Mouse (Mus musculus) gastrocnemius, postnatal 10 days (tissue): Measurements from ENCODE around the gene Etnk2. TPM values are rescaled to one million over a fixed set of nuclear protein-coding genes. Genes with fewer than 3 reads are reported as not detected.
"Not testable (repeated sequence)": the region's sequence is repeated elsewhere in the genome, so short reads cannot be mapped to it uniquely, and the experiment has no call there.

ENCODE experiments used
- DNase-seq: peaks from one replicate; pipeline ENCODE4 v3.0.0; 2021; ENCODE audit warnings: mixed read lengths
- long read RNA-seq, 2 experiments: library from polyadenylated mRNA; stranded (forward); transcript quantifications; one replicate each; pipeline ENCODE4 v2.0.0; 2021
- total RNA-seq, 2 experiments: library from RNA; stranded (reverse); gene quantifications; 2 replicates each; pipeline ENCODE4 v1.2.3; 2021

The Etnk2 gene
- under 1 TPM; 0.19 to 0.47 TPM for total RNA-seq
- long read RNA-seq, experiment 1 = 0 reads
- long read RNA-seq, experiment 2, partial matches to known transcripts = 0 of 2 reads
- long read RNA-seq, experiment 2, other reads (novel, unspliced or antisense) = 0 of 2 reads

GRCm38 (mm10) chr1:133363276-133364021 is at the start of gene Etnk2:
Gene Etnk2 (plus strand): TSS chr1:133363572.
- DNase-seq = peak; percentile 64

DNA sequence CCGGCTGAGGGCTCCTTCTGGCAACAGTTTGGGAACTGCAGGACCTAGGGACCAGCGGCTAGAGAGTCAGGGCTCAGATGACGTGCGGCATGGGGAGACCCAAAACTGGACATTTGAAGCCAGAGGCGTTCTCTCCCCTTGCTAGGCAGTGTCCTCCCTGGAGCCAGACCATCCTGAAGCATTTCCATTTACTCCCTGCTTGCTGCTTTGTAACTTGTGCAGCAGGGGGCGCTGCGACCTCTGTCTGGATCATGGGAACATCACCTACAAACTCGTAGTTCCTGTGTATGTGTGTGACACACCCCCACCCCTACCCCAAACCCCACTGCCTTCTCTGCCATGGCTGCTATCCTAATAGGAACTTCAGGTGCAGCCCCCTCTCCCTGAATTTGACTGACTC is 49.0 kb upstream of the Etnk2 start:
- DNase-seq = peak; percentile 65

GRCm38 (mm10) chr1:133315775-133316174 is 47.6 kb upstream of the Etnk2 start:
- DNase-seq = no peak

GRCm38 (mm10) chr1:133316577-133316976 is 46.8 kb upstream of the Etnk2 start:
- DNase-seq = no peak

GRCm38 (mm10) chr1:133317149-133317548 is 46.2 kb upstream of the Etnk2 start:
- no peak for DNase-seq

- DNase-seq = no peak
These were observed 42.0 kb upstream of the Etnk2 start, which contains the start of gene Kiss1 for GRCm38 (mm10) chr1:133321267-133321925. Gene Kiss1 (plus strand): TSS chr1:133321875.

GRCm38 (mm10) chr1:133323333-133323732 is 40.0 kb upstream of the Etnk2 start:
- no peak for DNase-seq

- no peak for DNase-seq
These were observed 37.4 kb upstream of the Etnk2 start for GRCm38 (mm10) chr1:133325951-133326350.

- no peak for DNase-seq
These were observed 36.3 kb upstream of the Etnk2 start for GRCm38 (mm10) chr1:133327094-133327493.

GRCm38 (mm10) chr1:133328299-133328795 is 35.0 kb upstream of the Etnk2 start:
- no peak for DNase-seq

DNA sequence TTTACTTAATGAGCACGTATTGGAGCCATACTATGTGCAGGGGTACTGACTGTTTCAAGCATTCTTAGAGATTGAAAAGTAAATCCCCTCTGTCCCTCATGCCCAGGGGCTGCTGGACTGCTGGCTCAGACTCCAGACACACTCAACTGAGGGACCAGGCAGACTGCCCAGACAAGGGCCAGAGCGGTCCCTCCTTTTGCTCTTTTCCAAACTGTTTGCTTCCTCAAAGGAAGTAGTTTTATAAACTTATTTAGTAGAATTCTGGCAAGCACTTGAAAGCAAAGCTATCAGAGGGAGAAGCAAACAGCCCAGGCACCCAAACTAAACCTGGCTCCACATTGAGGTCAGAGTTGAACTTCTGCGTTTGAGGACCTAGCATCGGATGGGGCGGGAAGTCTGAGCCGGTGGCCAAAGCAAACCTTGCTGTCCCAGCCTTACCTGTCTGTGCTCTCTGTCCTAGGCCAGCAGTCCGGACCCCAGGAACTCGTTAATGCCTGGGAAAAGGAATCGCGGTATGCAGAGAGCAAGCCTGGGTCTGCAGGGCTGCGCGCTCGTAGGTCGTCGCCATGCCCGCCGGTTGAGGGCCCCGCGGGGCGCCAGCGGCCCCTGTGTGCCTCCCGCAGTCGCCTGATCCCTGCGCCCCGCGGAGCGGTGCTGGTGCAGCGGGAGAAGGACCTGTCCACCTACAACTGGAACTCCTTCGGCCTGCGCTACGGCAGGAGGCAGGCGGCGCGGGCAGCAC is 34.3 kb upstream of the Etnk2 start:
- no peak for DNase-seq

GRCm38 (mm10) chr1:133329638-133329964 is 33.8 kb upstream of the Etnk2 start:
- no peak for DNase-seq

DNA sequence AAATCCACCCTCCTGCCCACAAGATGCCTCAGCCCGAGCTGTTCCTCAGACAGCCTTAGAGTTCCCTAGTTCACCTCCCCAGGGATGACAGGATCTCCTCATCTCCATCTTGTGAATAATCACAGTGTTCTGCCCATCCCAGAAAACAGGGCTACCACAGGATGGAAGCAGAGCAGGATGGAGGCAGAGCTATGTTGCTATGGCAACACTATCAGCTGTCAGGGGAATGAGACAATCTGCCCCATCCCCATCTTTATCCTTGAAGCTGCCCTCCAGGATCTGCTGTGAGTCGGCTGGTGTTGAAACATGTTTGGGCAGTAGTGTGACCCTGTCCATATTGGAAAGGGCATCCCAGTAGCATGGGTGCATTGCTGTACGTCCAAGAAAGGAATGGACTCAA is 32.2 kb upstream of the Etnk2 start:
- no peak for DNase-seq

DNA sequence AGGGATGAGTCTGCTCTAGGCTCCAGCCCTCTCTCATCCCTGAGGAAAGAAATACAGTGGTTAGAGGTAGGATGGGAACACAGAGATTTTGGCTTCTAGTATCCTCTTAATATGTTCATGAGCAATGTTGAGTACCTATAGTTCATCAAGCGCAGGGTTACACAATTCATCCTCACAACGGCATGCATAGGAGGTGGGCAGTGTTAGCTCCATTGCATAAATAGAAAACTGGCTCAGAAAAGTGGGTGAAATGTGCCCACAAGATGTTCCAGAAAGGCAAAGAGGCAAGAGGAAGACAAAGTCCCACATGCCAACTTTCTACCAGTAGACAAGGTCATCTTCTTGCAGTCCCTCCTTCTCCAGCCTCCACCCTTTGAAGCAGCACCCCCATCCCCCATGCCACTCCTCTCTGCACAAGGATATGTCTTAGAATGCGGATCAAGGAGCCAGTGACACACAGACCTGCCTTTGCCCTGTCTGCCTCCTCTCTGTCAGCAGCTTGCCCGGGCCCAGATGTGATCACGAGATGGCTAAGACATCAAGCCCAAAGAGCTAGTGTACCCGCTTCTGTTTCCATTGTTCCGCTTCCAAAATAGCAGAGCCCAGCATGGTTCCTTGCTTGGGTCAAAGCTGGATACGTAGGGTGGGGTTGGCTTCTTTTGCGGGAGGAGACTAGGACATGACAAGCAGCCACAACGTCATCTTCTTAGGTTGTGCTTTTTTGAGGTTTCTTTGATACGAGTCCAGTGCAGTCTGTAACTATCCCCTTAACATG is 30.5 kb upstream of the Etnk2 start:
- no peak for DNase-seq

- DNase-seq = no peak
These were observed 29.4 kb upstream of the Etnk2 start for GRCm38 (mm10) chr1:133333937-133334336.

GRCm38 (mm10) chr1:133340403-133340802 is 23.0 kb upstream of the Etnk2 start:
- not testable (repeated sequence) for DNase-seq

DNA sequence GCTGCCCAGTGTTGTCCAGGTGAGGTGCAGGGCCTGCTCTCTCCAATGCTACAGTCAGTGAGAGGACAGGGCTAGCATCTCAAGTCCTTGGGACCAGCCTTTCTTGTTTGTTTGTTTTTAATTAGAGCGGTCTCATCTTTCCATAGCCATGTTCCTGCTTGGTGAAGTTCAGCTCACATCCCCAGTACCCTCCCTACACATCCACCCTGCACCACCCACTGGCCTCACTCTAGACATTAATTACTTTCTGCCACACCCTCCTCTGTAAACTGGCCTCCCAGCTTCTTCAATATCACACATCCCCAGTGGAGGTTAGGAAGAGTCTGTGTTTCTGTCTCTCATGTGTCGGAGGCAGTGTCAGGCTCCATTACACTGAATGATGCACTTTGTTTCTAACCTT is 19.0 kb upstream of the Etnk2 start:
- no peak for DNase-seq

DNA sequence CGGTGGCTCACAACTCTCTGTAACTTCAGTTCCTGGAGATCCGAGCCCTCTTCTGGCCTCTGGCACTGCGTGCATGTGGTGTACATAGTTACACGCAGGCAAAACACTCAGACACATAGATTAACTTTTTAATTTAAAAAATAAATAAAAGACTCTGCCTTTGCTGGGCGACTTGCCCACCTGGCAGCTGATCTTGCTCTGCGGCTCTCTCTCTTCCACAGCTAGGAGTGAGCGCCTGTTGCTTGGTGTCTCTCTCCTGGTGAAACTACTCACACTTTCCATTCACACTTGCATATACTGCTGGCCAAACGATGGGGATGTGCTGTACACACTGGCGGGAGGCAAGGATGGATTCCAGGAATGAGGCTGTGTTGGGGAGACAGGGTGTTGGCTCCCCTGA is 16.8 kb upstream of the Etnk2 start:
- DNase-seq = no peak

- no peak for DNase-seq
These were observed 16.1 kb upstream of the Etnk2 start for GRCm38 (mm10) chr1:133347226-133347625.

- DNase-seq = no peak
These were observed 15.5 kb upstream of the Etnk2 start for GRCm38 (mm10) chr1:133347693-133348520.

GRCm38 (mm10) chr1:133350210-133350609 is 13.2 kb upstream of the Etnk2 start, which contains the start of gene Ren1:
Gene Ren1 (plus strand): TSS chr1:133350510.
- DNase-seq = no peak
